Mouse (Mus musculus) erythroblast, adult 5-6 weeks (primary cell): ENCODE data around the gene Fig4. TPM values are rescaled to one million over a fixed set of nuclear protein-coding genes. Genes with fewer than 3 reads are reported as not detected.
A peak's percentile ranks its signal among the peaks of the same experiment; 100 is the strongest.

Experiments used
- ATAC-seq: replicated peaks from 2 replicates; pipeline ENCODE4 v1.8.0; 2016; ENCODE audit warnings: moderate number of reproducible peaks, mild to moderate bottlenecking, moderate TSS enrichment, inconsistent platforms; ENCODE audit not compliant: poor library complexity, low FRiP score, severe bottlenecking
- total RNA-seq, 2 experiments: library from RNA; stranded (forward) in 1 of 2; stranded (reverse) in 1 of 2; fragments of 150-400 nt in 1 of 2; fragments of 200-764, 138-1000 nt in 1 of 2; gene quantifications; 2 replicates each; pipeline versions ENCODE4 v1.2.3 to v1.2.4; 2015 to 2017; ENCODE audit warnings: low replicate concordance in 2 of 2

The Fig4 gene
- total RNA-seq (2015; ENCODE audit: low replicate concordance) (12.7 and 25.4 TPM in 2 replicates), total RNA-seq (2017; ENCODE audit: low replicate concordance) (13.5 and 17.9 TPM in 2 replicates)

DNA sequence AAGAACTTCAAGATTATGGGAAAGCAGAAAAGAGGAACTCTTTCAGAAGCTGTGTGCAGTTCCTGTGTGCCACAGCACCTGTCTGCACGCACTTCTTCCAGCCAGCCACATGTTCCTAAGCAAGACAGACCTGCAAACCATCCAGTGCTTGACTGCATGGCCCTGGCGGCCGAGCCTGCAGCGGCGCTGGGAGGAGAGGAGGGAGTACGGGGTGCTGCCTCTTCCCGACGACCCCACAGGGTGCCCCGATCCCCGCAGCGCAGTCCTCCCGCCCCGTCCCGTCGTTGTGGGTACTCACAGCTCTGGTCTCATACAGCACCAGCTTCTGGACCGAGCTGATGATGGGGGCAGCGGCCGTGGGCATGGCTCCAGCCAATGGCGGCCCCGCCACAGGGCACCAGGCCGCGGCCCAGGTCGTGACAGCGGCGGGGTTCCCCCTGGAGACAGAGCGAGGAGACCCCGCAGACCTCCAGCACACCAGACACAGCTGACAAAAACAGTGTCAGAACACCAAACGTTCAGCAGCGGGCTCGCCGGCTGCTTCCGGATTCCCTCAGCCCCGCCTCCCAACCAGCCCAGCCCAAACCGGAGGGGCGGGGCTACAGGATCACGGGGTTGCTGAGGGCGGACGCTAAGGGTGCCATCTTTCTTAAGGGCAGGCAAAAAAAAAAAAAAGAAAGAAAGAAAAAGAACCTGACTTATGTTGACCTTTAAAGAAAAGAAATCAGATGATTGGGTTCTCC, at the start of gene Fig4:
TSS of gene Fig4 (minus strand) at position 572 of the 743 bp plus-strand sequence.
- peak; percentile 95 for ATAC-seq

DNA sequence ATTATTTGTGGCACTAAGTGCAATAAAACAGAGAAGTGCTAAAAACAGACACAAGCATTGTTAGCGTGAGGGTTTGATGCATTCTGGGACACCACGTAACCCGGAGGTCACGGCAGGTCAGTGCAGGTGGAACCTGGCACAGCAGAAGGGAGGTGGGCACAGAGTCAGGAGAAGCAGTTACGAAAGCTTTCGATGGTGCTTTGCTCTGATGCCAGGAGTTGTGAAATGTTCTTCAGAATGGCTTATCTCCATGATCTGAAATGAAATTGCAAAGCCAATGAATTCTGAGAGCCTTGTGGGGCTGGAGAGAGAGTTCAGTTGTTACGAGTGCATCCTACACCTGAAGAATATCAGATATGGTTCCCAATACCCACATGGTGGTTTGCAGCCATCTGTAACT, 38.3 kb upstream of the Fig4 start:
- ATAC-seq = no peak

DNA sequence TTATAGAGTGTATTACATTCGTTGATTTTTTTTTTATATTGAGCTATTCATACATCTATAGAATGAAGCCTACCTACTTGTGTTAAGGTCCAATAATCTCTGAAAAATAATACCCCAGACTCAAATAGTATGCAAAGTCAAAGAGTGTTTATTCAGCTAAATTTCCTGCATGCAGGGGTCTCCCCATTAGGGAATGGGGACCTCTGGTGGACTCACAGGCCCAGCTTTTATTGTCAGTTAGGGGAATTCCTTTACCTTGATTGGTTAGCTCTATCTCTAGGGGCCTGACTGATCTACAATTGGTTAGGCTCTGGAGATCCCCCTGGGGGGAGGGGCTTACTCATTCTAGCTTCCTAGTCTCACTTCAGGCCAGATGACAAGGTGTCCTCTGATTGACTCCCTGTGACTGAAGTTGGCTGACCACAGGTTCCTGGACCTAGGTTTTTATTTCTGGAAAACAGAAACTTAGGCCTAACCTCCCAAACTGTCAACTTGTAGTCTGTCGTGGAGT, 29.5 kb upstream of the Fig4 start:
- ATAC-seq = no peak

DNA sequence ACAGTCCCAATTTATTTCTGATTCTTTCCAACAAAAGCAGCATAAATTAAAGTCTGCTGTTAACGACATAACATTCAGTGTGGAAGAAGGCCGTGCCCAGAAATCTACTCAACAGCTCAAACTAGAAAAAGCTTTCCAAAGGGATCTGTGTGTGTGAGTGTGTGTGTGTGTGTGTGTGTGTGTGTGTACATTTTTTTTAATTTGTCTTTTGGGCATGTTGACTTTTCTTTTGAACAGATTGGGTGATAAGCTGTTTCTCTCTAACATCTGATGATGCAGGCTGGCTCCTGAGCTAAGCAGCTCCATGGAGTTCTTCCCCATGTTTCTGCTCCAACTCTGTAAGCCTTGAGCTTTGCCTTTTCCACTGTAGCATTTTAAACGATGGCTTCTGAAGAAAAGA, 12.8 kb upstream of the Fig4 start:
- ATAC-seq = no peak

DNA sequence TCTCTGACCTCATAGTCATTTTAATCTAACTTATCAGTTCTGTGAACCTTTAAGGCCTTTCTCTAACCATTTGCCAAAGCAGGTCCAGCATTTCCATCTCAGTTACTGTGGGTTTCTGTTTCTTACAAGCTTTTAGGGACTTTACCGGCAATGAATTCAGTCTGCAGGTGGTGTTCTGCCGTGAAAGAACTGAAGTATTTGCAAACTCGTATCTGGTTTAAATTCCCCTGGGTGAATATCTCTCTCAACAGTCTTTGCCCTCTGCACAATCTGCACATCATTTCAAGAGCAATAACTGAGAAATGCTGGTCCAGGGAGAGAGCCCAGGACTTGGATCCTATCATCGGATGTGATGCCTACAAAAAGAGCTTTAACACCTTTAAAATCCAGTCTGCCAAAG, 5.1 kb upstream of the Fig4 start:
- no peak for ATAC-seq

DNA sequence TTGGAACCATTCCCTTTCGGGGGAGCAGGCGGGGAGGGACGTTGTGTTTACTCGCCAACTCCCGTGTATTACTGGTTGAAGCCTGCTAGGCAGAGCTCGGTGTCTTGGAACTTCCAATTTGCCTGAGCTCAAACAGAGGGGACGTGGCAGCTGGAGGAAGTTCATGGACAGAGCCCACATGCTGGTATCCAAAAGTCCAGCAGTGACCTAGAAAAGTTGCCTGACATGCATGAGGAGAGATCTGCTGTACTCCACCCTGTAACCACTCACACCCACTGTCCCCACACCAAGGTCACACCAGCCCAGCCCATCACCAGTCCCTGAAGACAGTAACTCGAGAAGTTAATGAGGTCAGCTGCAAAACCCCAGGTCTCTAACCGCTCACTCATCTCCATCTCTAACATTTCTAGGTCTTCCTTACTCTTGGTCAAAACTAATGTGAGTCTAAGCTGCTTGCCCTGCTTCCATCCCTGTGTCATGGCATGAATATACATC, 1.9 kb upstream of the Fig4 start:
- no peak for ATAC-seq

DNA sequence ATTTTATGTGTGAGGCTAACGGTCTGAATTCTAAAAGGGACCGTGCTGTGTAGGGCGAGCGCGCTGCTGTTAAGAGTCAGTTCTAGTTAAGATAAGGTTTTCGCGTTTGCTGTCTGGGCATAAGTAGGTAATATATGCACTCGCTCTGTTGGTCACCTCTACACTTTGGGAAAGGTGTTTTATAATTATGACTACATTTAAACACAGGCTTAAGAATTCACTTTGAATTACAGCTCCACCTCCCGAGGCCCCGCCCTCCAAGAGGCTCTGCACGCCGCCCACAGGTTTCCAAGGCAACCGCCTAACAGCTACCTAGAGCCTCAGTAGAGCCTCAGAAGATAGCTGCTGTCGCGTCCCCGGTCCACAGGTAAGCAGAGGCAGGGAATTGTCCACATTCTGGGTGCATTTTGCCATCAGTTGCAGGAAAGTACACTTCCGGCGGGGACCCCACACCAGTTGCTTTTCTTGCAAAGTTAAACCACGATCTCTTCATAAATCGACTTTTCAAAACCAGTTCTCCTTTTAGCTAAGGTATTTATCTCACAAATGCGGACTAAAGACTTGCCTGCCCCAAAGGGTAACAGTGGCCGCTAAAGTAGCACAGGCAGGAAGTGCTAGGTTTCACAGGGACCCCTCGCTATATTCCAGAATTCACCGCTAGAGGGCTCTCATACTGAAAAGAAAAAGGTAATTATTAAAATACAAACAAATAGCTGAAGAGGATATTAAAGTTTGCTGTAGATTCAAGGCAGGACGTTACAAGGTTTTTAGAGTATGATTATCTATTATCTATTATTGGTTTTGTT, 782 bp upstream of the Fig4 start, which contains the start of gene Ak9:
TSS of gene Ak9 (plus strand) at position 342 of the 806 bp plus-strand sequence.
- ATAC-seq = peak; percentile 92

DNA sequence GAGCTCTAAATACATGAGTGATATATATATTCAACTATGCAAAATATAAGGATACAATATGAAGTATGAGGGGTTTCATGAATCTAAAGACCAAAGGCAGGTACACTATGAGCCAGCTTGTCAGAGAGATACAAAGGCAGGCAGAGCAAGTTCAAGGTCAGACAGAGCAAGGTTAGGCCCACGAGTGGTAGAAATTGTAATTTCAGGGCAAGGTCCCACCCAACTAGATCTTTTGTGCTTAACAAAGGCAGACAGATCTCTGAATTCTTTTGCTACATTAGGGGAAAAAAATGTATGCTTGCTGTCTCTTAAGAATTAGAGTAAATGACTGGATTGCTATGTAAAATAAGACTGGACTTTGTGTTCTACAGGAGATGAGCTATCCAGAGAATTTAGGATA, 2.9 kb downstream of the Fig4 start:
- no peak for ATAC-seq

DNA sequence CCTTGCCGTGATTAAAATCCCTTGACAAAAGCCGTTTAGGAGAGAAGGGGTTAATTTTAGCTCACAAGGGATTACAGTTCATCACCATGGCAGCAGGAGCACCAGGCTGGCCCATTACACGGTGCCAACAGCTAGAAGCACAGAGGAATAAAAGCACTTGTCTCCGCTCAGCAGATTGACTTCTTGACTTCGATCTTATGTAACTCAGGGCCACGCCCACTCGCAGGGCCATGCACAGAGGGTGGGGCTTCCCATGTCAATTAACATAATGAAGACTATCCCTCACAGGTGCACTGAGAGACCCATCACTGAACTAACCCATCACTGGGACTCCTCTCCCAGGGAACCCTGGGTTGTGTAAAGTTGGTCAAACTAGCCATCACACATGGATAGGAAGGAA, 7.9 kb downstream of the Fig4 start:
- no peak for ATAC-seq

DNA sequence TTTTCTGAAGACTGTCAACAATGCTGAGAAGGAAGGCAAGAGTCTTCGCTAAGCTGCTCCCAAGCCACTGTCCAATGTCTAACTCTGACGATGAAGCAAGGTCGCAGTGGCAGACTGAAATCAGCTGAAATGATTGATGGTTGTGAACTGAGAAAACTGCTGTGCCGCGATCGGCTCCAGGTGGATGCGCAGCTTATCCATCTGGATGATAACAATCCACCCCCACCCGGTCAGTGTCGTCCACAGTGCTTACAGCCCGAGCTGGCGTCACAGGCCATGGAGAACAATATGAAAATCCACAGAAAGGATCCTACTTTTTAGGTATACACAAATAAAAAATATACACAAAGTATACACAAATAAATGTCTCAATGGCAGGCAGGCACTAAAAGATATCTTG, 8.3 kb downstream of the Fig4 start:
- ATAC-seq = no peak

DNA sequence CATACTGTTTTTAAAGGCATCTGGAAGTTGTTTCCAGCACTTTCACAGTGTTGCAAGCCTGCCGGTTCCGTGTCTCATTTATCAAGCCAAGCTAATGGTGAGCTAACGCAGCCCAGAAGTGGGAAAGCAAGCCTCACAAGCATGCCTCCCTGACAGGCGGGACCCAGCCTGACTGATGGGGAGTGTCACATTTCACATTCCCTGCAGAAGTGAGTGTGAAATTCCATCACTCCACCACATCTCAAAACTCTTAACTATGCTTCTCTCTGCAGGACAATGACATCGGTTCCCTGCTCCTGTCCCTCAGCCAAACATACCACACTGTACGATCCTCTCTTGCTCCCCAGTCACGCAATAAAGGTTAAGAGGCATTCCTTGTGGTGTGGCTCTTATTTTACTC, 10.0 kb downstream of the Fig4 start:
- ATAC-seq = no peak

DNA sequence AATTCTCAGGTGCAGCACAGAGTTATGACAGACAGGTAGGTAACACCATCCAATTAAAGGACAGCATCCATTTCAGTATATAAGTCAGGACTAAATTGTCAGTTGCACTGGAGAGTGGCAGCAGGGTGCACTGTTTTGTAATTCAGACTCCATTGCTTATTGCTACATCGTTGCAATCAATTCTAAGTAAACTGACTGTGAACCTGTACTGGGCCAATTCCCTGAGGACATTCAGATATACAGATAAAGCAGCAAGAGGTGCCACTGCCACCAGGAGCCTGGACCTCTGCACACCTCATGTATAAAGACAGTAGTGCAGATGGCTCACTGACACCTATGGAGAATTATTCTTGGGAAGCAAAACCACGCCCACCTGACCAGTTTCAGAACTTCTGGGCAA, 12.0 kb downstream of the Fig4 start:
- ATAC-seq = no peak

DNA sequence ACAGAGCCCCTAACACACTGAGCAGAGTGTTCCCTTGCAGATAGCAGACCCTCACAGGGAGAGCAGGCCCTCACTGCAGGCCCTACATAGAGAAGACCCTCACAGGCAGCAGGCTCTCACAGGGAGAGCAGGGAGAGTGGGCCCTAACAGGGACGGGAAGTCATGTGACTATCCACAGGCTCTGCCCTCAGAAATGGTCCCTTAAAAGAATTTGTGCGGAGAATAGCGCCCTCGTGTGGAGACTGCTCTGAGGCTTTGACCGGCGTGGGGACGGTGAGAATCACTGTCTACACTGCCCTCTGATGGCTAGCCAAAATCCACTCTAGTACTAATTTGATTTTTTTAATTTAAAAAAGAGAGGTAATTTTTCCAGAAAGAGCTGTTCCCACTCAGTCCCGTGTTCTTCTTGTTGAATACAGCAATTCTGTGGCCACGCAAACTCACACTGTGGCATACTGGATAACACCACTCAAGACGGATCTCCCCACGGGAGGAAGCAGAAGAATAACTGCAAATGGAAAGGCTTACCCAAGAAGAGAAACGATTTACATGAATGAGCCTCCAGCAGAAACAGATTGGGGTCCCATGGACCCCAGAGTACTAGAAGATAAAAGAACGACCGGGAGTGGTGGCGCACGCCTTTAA, 14.2 kb downstream of the Fig4 start:
- ATAC-seq = peak; percentile 88

DNA sequence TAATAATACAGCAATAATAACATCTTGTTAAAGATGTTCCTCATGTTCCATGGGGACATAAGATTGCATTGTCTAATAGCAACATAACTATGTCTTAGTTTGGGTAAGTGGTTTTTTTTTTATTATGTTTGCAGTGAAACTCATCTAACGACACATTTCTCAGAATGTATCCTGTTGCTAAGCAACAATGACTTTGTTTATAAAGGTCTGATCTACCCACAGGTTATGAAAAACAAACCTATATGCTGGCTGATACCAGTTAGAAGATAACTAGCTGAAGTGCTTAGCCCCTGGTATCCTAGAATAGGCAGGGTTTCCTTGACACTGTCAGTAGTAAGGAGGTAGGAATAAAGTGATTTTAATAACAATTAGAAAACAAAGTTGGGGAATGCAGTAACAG, 15.0 kb downstream of the Fig4 start:
- no peak for ATAC-seq

DNA sequence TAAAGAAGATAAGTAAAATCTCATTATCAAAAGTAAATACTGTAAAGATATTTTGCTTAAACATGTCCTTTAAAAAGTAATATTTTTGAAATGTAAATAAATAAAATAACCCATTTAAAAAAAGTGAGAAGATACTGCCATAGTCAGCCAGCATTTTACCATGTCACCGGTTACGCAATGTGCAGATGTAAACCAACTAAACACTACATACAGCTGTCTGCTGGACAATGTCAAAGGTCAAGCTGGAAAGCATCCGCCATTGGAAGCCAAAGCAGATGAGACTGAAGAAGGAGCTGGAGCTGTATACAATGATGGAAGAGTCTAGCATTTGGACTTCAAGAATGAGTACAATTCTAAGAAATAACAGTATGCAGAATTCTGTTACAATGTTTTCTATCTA, 15.4 kb downstream of the Fig4 start:
- no peak for ATAC-seq

DNA sequence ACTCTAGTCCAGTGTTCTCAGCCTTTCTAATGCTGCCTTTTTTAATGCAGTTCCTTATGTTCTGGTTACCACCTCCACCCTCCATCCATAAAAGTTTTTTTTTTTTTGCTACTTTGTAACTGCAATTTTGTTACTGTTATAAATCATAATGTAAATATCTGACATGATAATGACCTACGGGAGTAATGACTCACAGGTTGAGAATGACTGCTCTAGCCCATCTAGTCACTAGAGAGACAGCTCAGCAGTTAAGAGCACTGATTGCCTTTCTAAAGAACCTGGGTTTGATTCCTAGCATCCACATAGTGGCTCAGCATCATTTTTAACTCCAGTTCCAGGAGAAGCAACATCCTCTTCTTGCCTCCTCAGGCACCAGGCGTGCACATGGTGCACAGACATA, 21.0 kb downstream of the Fig4 start:
- ATAC-seq = no peak

DNA sequence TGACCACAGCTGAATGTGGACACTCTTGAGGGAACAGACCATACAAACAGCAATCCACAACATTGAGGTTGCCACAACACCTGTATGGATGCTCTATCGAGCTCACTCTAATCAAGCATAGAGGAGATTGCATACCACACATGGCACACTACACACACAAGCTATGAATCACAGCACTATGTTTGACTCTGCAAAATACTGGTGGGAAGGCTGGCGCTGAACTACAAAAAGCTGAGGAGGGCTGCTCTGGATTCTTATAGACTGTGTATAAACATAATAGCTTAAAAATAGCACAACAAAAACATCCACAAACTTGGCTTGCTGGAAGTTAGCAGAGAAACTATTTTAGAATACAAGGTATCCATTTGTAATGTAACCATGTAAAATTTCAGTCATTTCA, 22.3 kb downstream of the Fig4 start:
- no peak for ATAC-seq

DNA sequence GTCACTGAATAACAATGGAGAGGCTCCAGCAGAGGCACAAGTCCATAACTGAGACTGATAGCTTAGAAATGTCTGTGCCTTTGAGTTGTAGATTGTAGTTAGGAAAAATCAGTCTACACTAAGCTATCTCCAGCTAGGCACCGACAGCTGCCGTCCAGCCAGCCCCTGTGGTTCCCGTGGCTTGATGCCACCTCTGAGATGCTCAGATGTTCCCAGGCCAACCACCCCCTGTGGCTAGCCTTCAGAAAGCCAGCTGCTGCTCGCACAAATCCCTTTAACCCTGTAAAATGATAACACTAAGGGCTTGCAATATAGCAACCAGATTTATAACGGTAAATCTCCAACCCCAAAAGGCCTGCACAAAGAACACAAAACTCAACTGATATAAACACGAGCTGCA, 22.9 kb downstream of the Fig4 start:
- ATAC-seq = no peak

DNA sequence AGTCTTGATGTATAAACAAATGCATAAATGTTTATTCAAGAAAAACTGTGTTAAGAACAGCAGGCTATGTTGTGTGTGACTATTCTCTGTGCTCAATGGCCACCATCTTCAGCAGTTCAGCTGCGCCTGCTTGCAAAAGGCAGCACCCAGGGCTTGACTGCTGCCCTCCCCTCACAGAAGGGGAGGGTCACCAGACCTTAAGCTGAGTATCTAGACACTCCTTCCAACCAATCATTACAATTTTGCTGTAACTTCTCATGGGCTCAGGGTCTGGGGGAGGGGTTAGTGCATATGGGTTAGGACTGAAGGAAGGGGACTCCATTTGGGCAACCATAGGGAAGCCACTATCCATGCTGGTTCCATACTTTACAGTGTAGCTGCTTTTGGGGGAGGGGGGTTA, 24.3 kb downstream of the Fig4 start:
- no peak for ATAC-seq

DNA sequence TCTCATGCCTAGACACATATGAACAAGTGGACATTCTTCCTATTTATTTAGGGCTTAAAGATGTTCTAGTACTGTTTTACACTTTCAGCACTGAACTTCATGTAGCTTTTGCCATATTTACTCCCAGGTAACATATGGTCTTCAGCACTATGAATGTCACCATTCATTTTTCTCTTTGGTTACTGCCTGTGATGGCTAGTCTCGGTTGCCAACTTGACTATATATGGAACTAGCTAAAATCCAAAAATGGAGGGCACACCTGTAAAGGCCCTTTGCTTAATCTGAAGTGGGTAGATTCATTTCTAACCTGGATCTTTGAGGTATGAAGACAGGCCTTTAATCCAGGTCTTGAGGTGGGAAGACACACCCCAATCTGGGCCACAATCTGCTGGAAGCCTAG, 28.2 kb downstream of the Fig4 start:
- no peak for ATAC-seq
